Mouse (Mus musculus): ENCODE data around the gene Actc1. TPM values are rescaled to one million over a fixed set of nuclear protein-coding genes. Genes with fewer than 3 reads are reported as not detected.

The Actc1 gene
- polyA plus RNA-seq, 2 experiments: 1.4 to 1.6 TPM

DNA sequence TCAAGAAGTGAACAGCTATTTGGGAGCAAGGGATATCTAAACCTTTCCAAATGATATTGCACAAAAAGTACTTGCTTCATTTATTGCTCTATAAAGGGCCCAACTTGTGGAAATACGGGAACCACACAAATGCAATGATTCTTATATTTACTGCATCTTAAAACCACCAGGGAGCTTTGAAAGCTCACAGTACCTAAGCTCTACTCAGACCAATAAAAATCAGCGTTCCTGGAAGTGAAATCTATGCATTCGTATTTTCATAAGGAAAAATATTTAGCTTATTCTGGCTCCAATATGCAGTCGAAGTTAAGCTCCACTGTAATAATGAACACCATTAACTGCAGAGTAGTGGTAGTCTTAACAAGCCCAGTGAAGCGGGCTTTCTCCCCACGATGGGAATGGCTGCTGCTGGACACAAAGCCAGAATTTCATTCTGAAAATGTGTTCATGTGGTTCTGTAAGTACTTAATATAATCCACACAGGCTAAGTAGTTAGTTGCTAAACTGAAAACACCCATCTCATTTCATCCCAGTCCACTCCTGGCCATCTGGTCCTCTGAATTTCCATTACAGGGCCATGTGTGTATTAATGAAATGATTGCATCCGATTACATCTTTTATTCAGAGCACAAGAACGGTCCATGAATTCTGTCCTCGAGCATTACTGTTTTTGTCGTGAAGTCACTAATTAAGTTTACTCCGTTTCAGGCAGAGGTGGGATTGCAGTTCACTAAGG is 33.7 kb downstream of the Actc1 start:
- H3K9ac ChIP-seq (replicated peaks): no peak overlapping the region
- no peak overlapping the region for H3K27ac ChIP-seq
- H3K9me3 ChIP-seq (ENCODE audit: control insufficient read depth, low read length): no peaks in the 10 kb centered on the region
- no peaks in the 10 kb centered on the region for H3K36me3 ChIP-seq (replicated peaks; ENCODE audit: control insufficient read depth, insufficient read depth, low read depth)
- no peak for TF ChIP-seq EP300 (IDR thresholded peaks at IDR 0.05; ENCODE audit: low read depth)
- no peak for TF ChIP-seq CTCF (IDR thresholded peaks at IDR 0.05; ENCODE audit: low read depth)
- no peak overlapping the region for H3K4me3 ChIP-seq (ENCODE audit: insufficient read depth in 1 of 2, low read depth in 2 of 2, low read length in 2 of 2)
- 61% methylated on average over 11 of the region's 11 CpGs for WGBS (ENCODE audit: insufficient replicate concordance)
- ATAC-seq (ENCODE audit: insufficient read depth) (no peak), DNase-seq (ENCODE audit: low read depth in 3 of 3, low spot score in 3 of 3) (no peak)
- H3K27me3 ChIP-seq (ENCODE audit: control insufficient read depth, insufficient read depth, low read length): peaks cover 5% of the 10 kb centered on the region
- no peaks in the 10 kb centered on the region for H3K4me1 ChIP-seq (replicated peaks; ENCODE audit: control insufficient read depth in 2 of 2, insufficient read depth in 2 of 2, low read length in 1 of 2)
- no peak overlapping the region for H3K4me2 ChIP-seq (ENCODE audit: low read depth)

DNA sequence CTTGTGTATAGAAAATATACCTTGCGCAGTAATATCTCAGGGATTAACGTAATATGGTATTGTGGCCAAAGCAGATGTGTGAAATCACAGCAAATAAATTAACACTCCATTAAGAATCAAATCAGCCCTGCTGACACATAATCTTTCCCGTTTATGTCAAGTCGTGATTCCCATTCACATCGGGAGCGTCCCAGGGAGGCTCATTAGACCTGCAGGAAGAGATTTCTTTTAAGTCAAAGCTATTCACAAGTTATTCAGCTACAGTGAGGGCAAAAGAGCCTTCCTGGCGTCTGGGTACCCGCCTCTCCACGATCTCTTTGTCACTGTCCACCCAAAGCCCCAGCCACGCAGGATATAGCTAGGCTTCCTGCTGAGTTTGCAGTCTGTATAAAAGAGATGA is 35.2 kb downstream of the Actc1 start:
- DNase-seq (ENCODE audit: low read depth in 3 of 3, low spot score in 3 of 3) (no peak), ATAC-seq (ENCODE audit: insufficient read depth) (no peak)
- 22% methylated on average over 10 of the region's 10 CpGs for WGBS (ENCODE audit: insufficient replicate concordance)
- H3K27me3 ChIP-seq (ENCODE audit: control insufficient read depth, insufficient read depth, low read length): peaks cover 18% of the 10 kb centered on the region
- H3K4me1 ChIP-seq (replicated peaks; ENCODE audit: control insufficient read depth in 2 of 2, insufficient read depth in 2 of 2, low read length in 1 of 2): no peaks in the 10 kb centered on the region
- H3K36me3 ChIP-seq (replicated peaks; ENCODE audit: control insufficient read depth, insufficient read depth, low read depth): no peaks in the 10 kb centered on the region
- H3K27ac ChIP-seq: no peak overlapping the region
- no peaks in the 10 kb centered on the region for H3K9me3 ChIP-seq (ENCODE audit: control insufficient read depth, low read length)
- no peak overlapping the region for H3K9ac ChIP-seq (replicated peaks)
- TF ChIP-seq CTCF (IDR thresholded peaks at IDR 0.05; ENCODE audit: low read depth) (no peak), EP300 (IDR thresholded peaks at IDR 0.05; ENCODE audit: low read depth) (no peak)
- no peak overlapping the region for H3K4me3 ChIP-seq (ENCODE audit: insufficient read depth in 1 of 2, low read depth in 2 of 2, low read length in 2 of 2)
- H3K4me2 ChIP-seq (ENCODE audit: low read depth): no peak overlapping the region

DNA sequence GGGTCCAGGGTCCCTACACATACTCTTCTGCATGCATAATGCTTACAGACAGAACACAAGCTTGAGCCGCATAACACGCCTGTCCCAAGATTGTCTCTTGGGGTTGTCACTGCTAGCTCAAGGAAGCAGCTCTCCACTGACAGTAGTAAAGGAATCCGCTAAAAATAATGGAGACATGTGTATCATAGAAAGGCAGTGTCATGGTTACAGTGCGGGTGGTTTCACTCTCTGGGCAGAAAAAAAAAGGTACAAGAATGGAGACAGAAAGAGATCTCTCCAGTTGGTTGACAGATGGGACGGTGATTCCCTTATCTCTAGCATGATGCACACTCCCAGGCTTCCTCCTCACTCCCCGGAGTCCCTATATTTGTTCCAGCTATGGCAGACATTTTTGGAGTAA is 38.5 kb downstream of the Actc1 start:
- Histone ChIP-seq H3K36me3 (replicated peaks; ENCODE audit: control insufficient read depth, insufficient read depth, low read depth) (no peaks in the 10 kb centered on the region), H3K27ac (no peak overlapping the region), H3K4me2 (ENCODE audit: low read depth) (no peak overlapping the region), H3K9ac (replicated peaks) (no peak overlapping the region), H3K27me3 (ENCODE audit: control insufficient read depth, insufficient read depth, low read length) (peaks cover 25% of the 10 kb centered on the region), H3K9me3 (ENCODE audit: control insufficient read depth, low read length) (no peaks in the 10 kb centered on the region), H3K4me1 (replicated peaks; ENCODE audit: control insufficient read depth in 2 of 2, insufficient read depth in 2 of 2, low read length in 1 of 2) (no peaks in the 10 kb centered on the region), H3K4me3 (ENCODE audit: insufficient read depth in 1 of 2, low read depth in 2 of 2, low read length in 2 of 2) (no peak overlapping the region)
- TF ChIP-seq CTCF (IDR thresholded peaks at IDR 0.05; ENCODE audit: low read depth): no peak
- TF ChIP-seq EP300 (IDR thresholded peaks at IDR 0.05; ENCODE audit: low read depth): no peak
- ATAC-seq (ENCODE audit: insufficient read depth) (no peak), DNase-seq (ENCODE audit: low read depth in 3 of 3, low spot score in 3 of 3) (no peak)
- WGBS (ENCODE audit: insufficient replicate concordance): 48% methylated on average over 6 of the region's 6 CpGs

DNA sequence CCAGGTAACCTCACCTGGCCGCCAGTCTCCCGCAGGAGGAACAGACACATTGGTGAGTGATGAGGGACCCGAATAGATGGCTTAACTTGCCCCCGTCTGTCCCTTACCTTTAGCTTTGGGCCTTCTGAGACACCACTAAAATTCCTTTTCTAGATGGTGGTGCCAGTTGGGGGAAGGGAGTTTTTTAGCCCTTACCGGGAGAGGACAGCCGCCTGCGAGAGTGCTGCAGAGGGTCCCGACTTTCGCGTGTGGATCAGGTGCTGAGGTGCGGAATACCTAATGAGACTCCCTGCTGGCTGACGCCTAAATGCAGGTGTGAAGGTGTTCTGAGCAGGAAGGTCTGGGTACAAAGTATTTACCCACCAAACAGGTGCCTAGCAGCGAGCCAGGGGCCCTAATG is 39.5 kb downstream of the Actc1 start:
- Histone ChIP-seq H3K9ac (replicated peaks) (no peak overlapping the region), H3K27ac (no peak overlapping the region), H3K36me3 (replicated peaks; ENCODE audit: control insufficient read depth, insufficient read depth, low read depth) (no peaks in the 10 kb centered on the region), H3K4me2 (ENCODE audit: low read depth) (no peak overlapping the region), H3K9me3 (ENCODE audit: control insufficient read depth, low read length) (no peaks in the 10 kb centered on the region), H3K27me3 (ENCODE audit: control insufficient read depth, insufficient read depth, low read length) (peaks cover 25% of the 10 kb centered on the region), H3K4me1 (replicated peaks; ENCODE audit: control insufficient read depth in 2 of 2, insufficient read depth in 2 of 2, low read length in 1 of 2) (no peaks in the 10 kb centered on the region), H3K4me3 (ENCODE audit: insufficient read depth in 1 of 2, low read depth in 2 of 2, low read length in 2 of 2) (no peak overlapping the region)
- TF ChIP-seq EP300 (IDR thresholded peaks at IDR 0.05; ENCODE audit: low read depth) (no peak), CTCF (IDR thresholded peaks at IDR 0.05; ENCODE audit: low read depth) (no peak)
- DNase-seq (ENCODE audit: low read depth in 3 of 3, low spot score in 3 of 3): no peak
- WGBS (ENCODE audit: insufficient replicate concordance): 3% methylated on average over 13 of the region's 13 CpGs
- ATAC-seq (ENCODE audit: insufficient read depth): no peak

DNA sequence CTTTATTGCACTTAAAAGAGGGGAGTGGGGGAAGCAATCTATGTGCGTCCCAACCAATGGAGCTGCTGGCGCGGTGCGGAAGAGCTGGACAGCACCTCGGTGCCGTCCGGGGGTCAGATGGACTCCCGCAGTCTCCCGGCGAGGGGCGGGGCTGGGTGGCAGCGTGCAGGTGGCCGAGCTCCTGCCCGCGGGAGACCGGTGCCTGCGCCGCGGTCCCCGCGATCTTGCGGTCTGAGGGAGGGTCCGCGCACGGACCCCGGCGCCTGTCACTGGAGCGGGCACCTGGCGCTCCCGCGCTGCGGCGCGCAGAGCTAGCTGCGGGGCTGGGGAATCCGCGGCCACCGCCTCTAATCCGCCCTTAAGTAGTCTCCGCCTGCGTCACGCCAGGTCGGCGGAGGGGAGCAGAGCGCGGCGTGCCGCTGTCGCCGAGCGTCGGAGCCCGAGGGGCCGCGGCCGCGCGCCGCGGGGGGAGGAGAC is 40.0 kb downstream of the Actc1 start, which contains the start of gene Gjd2:
Gene Gjd2 (minus strand): TSS at position 325 of the 477 bp plus-strand sequence.
- 0 out of 4 replicates have a peak within 1 kb of the TSS, but pooled peaks of 1 of the 2 experiments have one; percentile 4 for H3K4me3 ChIP-seq (ENCODE audit: insufficient read depth in 1 of 2, low read depth in 2 of 2, low read length in 2 of 2)
- H3K27me3 ChIP-seq (ENCODE audit: control insufficient read depth, insufficient read depth, low read length): peaks cover 25% of the 10 kb centered on the region
- DNase-seq (ENCODE audit: low read depth in 3 of 3, low spot score in 3 of 3) (no peak), ATAC-seq (ENCODE audit: insufficient read depth) (no peak)
- TF ChIP-seq CTCF (IDR thresholded peaks at IDR 0.05; ENCODE audit: low read depth): no peak
- no peak for TF ChIP-seq EP300 (IDR thresholded peaks at IDR 0.05; ENCODE audit: low read depth)
- H3K4me1 ChIP-seq (replicated peaks; ENCODE audit: control insufficient read depth in 2 of 2, insufficient read depth in 2 of 2, low read length in 1 of 2): no peaks in the 10 kb centered on the region
- no peak within 1 kb of the TSS for H3K9ac ChIP-seq (replicated peaks)
- H3K4me2 ChIP-seq (ENCODE audit: low read depth): peak within 1 kb of the TSS; percentile 16; the same call in 1 of the 2 replicates
- H3K9me3 ChIP-seq (ENCODE audit: control insufficient read depth, low read length): no peaks in the 10 kb centered on the region
- no peaks in the 10 kb centered on the region for H3K36me3 ChIP-seq (replicated peaks; ENCODE audit: control insufficient read depth, insufficient read depth, low read depth)
- no peak within 1 kb of the TSS for H3K27ac ChIP-seq
- 1% methylated on average over 58 of the region's 60 CpGs for WGBS (ENCODE audit: insufficient replicate concordance)

Measured in liver, embryonic 14.5 days (tissue).